Mouse (Mus musculus) CH12.LX (cell line): Measurements from ENCODE around the gene Mpp5. TPM values are rescaled to one million over a fixed set of nuclear protein-coding genes. Genes with fewer than 3 reads are reported as not detected.
A peak's percentile ranks its signal among the peaks of the same experiment; 100 is the strongest.

Experiments used
- DNase-seq: peaks from one replicate; pipeline ENCODE4 v3.0.0-alpha.2; 2013; ENCODE audit errors: extremely low read depth
- H3K27ac ChIP-seq: 2 replicates; pipeline ENCODE4 v1.5.1; 2012; ENCODE audit warnings: low read depth, mild to moderate bottlenecking, control low read depth, moderate library complexity; ENCODE audit not compliant: insufficient read depth
- H3K27me3 ChIP-seq: replicated peaks from 2 replicates; pipeline ENCODE3; 2012; ENCODE audit warnings: inconsistent platforms
- H3K36me3 ChIP-seq, 2 experiments: replicated peaks in 1 of 2; 2 replicates each; pipeline versions ENCODE3 to v1.6.1; 2012; ENCODE audit warnings: inconsistent platforms in 1 of 2, low read length in 1 of 2, mild to moderate bottlenecking in 1 of 2, mixed read lengths in 1 of 2, moderate library complexity in 1 of 2; ENCODE audit not compliant: control insufficient read depth in 1 of 2, insufficient read depth in 1 of 2
- H3K4me1 ChIP-seq, 2 experiments: 2 replicates each; pipeline ENCODE4 v1.6.1; 2012; ENCODE audit warnings: inconsistent platforms in 1 of 2, moderate library complexity in 1 of 2; ENCODE audit not compliant: insufficient read depth in 2 of 2, control insufficient read depth in 1 of 2
- H3K4me2 ChIP-seq: 2 replicates; pipeline ENCODE4 v1.6.1; 2012; ENCODE audit warnings: low read depth, mild to moderate bottlenecking, control low read depth; ENCODE audit not compliant: poor library complexity, insufficient read depth, severe bottlenecking
- H3K4me3 ChIP-seq, 3 experiments: fragments of 150-350 bp in 1 of 3; sonication (generic) in 1 of 3; replicated peaks in 1 of 3; 2 replicates each; pipeline versions ENCODE3 to v1.5.1; 2011 to 2012; ENCODE audit warnings: low read depth in 2 of 3, low read length in 2 of 3, mild to moderate bottlenecking in 2 of 3, moderate library complexity in 2 of 3, control low read depth in 1 of 3, improper control_type of control experiment in 1 of 3, inconsistent platforms in 1 of 3, mixed read lengths in 1 of 3; ENCODE audit not compliant: poor library complexity in 1 of 3
- H3K79me2 ChIP-seq: replicated peaks from 2 replicates; pipeline ENCODE4 v1.6.1; 2012; ENCODE audit warnings: mild to moderate bottlenecking, moderate library complexity; ENCODE audit not compliant: control insufficient read depth, poor library complexity, insufficient read depth, severe bottlenecking; ENCODE audit errors: extremely low read depth
- H3K9ac ChIP-seq: 2 replicates; pipeline ENCODE4 v1.6.1; 2012; ENCODE audit warnings: low read depth, mild to moderate bottlenecking, control low read depth, moderate library complexity; ENCODE audit not compliant: insufficient read depth
- H3K9me3 ChIP-seq: replicated peaks from 2 replicates; pipeline ENCODE3; 2012; ENCODE audit warnings: low read length, inconsistent platforms, mixed read lengths
- BHLHE40 ChIP-seq: IDR thresholded peaks from 2 replicates; pipeline ENCODE4 v1.6.1; 2011; ENCODE audit warnings: mild to moderate bottlenecking, low read depth, low read length, improper control_type of control experiment
- CHD1 ChIP-seq: IDR thresholded peaks from 2 replicates; pipeline ENCODE4 v1.6.1; 2012; ENCODE audit warnings: low read depth, low read length, improper control_type of control experiment, inconsistent platforms
- CHD2 ChIP-seq: IDR thresholded peaks from 2 replicates; pipeline ENCODE4 v1.6.1; 2011; ENCODE audit warnings: low read length, improper control_type of control experiment
- CTCF ChIP-seq, 2 experiments: IDR thresholded peaks in 1 of 2; conservative IDR thresholded peaks in 1 of 2; 2 replicates each; pipeline ENCODE4 v1.5.1; 2011 to 2012; ENCODE audit warnings: low read depth in 2 of 2, low read length in 2 of 2, improper control_type of control experiment in 1 of 2, inconsistent platforms in 1 of 2, mild to moderate bottlenecking in 1 of 2, moderate library complexity in 1 of 2
- E2F4 ChIP-seq: IDR thresholded peaks from 2 replicates; pipeline ENCODE4 v1.6.1; 2011; ENCODE audit warnings: low read depth, low read length, improper control_type of control experiment; ENCODE audit not compliant: insufficient replicate concordance
- ELF1 ChIP-seq: IDR thresholded peaks from 2 replicates; pipeline ENCODE4 v1.6.1; 2014; ENCODE audit warnings: low read depth, mild to moderate bottlenecking, inconsistent platforms, low read length, improper control_type of control experiment
- EP300 ChIP-seq: IDR thresholded peaks from 2 replicates; pipeline ENCODE4 v1.6.1; 2011; ENCODE audit warnings: low read length, improper control_type of control experiment
- ETS1 ChIP-seq: conservative IDR thresholded peaks from 2 replicates; pipeline ENCODE4 v1.6.1; 2012; ENCODE audit warnings: low read depth, mild to moderate bottlenecking, inconsistent platforms, low read length, improper control_type of control experiment, moderate library complexity
- GABPA ChIP-seq: IDR thresholded peaks from 2 replicates; pipeline ENCODE4 v1.6.1; 2012; ENCODE audit warnings: low read depth, low read length, improper control_type of control experiment, inconsistent platforms; ENCODE audit not compliant: insufficient replicate concordance
- HCFC1 ChIP-seq: IDR thresholded peaks from 2 replicates; pipeline ENCODE4 v1.6.1; 2012; ENCODE audit warnings: low read depth, mild to moderate bottlenecking, inconsistent platforms, low read length, improper control_type of control experiment
- IRF4 ChIP-seq: IDR thresholded peaks from 2 replicates; pipeline ENCODE4 v1.6.1; 2014; ENCODE audit warnings: low read depth, mild to moderate bottlenecking, inconsistent platforms, low read length, improper control_type of control experiment
- JUN ChIP-seq: IDR thresholded peaks from 2 replicates; pipeline ENCODE4 v1.6.1; 2011; ENCODE audit warnings: low read depth, mild to moderate bottlenecking, low read length, improper control_type of control experiment, moderate library complexity; ENCODE audit not compliant: insufficient read depth
- JUND ChIP-seq: conservative IDR thresholded peaks from 2 replicates; pipeline ENCODE4 v1.6.1; 2011; ENCODE audit warnings: low read depth, low read length, improper control_type of control experiment
- KAT2A ChIP-seq: IDR thresholded peaks from 2 replicates; pipeline ENCODE4 v1.6.1; 2012; ENCODE audit warnings: low read length, improper control_type of control experiment, inconsistent platforms; ENCODE audit not compliant: insufficient replicate concordance
- MAFK ChIP-seq: IDR thresholded peaks from 2 replicates; pipeline ENCODE4 v1.6.1; 2011; ENCODE audit warnings: low read length, improper control_type of control experiment; ENCODE audit not compliant: insufficient replicate concordance
- MAX ChIP-seq: IDR thresholded peaks from 2 replicates; pipeline ENCODE4 v1.6.1; 2011; ENCODE audit warnings: low read length, improper control_type of control experiment
- MAZ ChIP-seq: IDR thresholded peaks from 2 replicates; pipeline ENCODE4 v1.6.1; 2012; ENCODE audit warnings: low read depth, mild to moderate bottlenecking, inconsistent platforms, low read length, improper control_type of control experiment, moderate library complexity
- MEF2A ChIP-seq: IDR thresholded peaks from 2 replicates; pipeline ENCODE4 v1.6.1; 2014; ENCODE audit warnings: low read depth, mild to moderate bottlenecking, inconsistent platforms, low read length, improper control_type of control experiment, borderline replicate concordance
- MXI1 ChIP-seq: IDR thresholded peaks from 2 replicates; pipeline ENCODE4 v1.6.1; 2011; ENCODE audit warnings: mild to moderate bottlenecking, low read depth, low read length, improper control_type of control experiment
- MYC ChIP-seq: IDR thresholded peaks from 2 replicates; pipeline ENCODE4 v1.6.1; 2011; ENCODE audit warnings: low read depth, mild to moderate bottlenecking, improper control_type of control experiment, low read length
- NELFE ChIP-seq: IDR thresholded peaks from 2 replicates; pipeline ENCODE4 v1.6.1; 2011; ENCODE audit warnings: low read depth, low read length, improper control_type of control experiment
- NRF1 ChIP-seq: IDR thresholded peaks from 2 replicates; pipeline ENCODE4 v1.6.1; 2014; ENCODE audit warnings: low read depth, mild to moderate bottlenecking, inconsistent platforms, low read length, improper control_type of control experiment, moderate library complexity
- PAX5 ChIP-seq: IDR thresholded peaks from 2 replicates; pipeline ENCODE4 v1.6.1; 2012; ENCODE audit warnings: low read length, inconsistent platforms, mixed read lengths
- POLR2A ChIP-seq: IDR thresholded peaks from 2 replicates; pipeline ENCODE4 v1.6.1; 2011; ENCODE audit warnings: low read depth, mild to moderate bottlenecking, improper control_type of control experiment, low read length
- POLR2AphosphoS2 ChIP-seq: IDR thresholded peaks from 2 replicates; pipeline ENCODE4 v1.6.1; 2011; ENCODE audit warnings: low read depth, low read length, improper control_type of control experiment
- RAD21 ChIP-seq: IDR thresholded peaks from 2 replicates; pipeline ENCODE4 v1.6.1; 2011; ENCODE audit warnings: low read depth, mild to moderate bottlenecking, low read length, improper control_type of control experiment, moderate library complexity
- RCOR1 ChIP-seq: conservative IDR thresholded peaks from 2 replicates; pipeline ENCODE4 v1.6.1; 2012; ENCODE audit warnings: low read depth, mild to moderate bottlenecking, inconsistent platforms, low read length, improper control_type of control experiment
- SIN3A ChIP-seq: IDR thresholded peaks from 2 replicates; pipeline ENCODE4 v1.6.1; 2012; ENCODE audit warnings: low read length, improper control_type of control experiment, inconsistent platforms
- SMC3 ChIP-seq: IDR thresholded peaks from 2 replicates; pipeline ENCODE4 v1.6.1; 2011; ENCODE audit warnings: low read depth, low read length, improper control_type of control experiment
- TBP ChIP-seq: conservative IDR thresholded peaks from 2 replicates; pipeline ENCODE4 v1.6.1; 2011; ENCODE audit warnings: low read depth, low read length, improper control_type of control experiment
- TCF12 ChIP-seq: IDR thresholded peaks from 2 replicates; pipeline ENCODE4 v1.6.1; 2014; ENCODE audit warnings: low read depth, mild to moderate bottlenecking, inconsistent platforms, low read length, improper control_type of control experiment
- UBTF ChIP-seq: IDR thresholded peaks from 2 replicates; pipeline ENCODE4 v1.6.1; 2012; ENCODE audit warnings: low read depth, mild to moderate bottlenecking, inconsistent platforms, low read length, improper control_type of control experiment, moderate library complexity
- USF1 ChIP-seq: IDR thresholded peaks from 2 replicates; pipeline ENCODE4 v1.6.1; 2014; ENCODE audit warnings: low read depth, mild to moderate bottlenecking, inconsistent platforms, low read length, improper control_type of control experiment
- USF2 ChIP-seq: conservative IDR thresholded peaks from 2 replicates; pipeline ENCODE4 v1.6.1; 2011; ENCODE audit warnings: low read depth, low read length, improper control_type of control experiment
- ZC3H11A ChIP-seq: IDR thresholded peaks from 2 replicates; pipeline ENCODE4 v1.6.1; 2012; ENCODE audit warnings: low read depth, mild to moderate bottlenecking, inconsistent platforms, low read length, improper control_type of control experiment
- ZKSCAN1 ChIP-seq: IDR thresholded peaks from 2 replicates; pipeline ENCODE4 v1.6.1; 2012; ENCODE audit warnings: low read depth, inconsistent platforms, low read length, improper control_type of control experiment, borderline replicate concordance
- ZMIZ1 ChIP-seq: IDR thresholded peaks from 2 replicates; pipeline ENCODE4 v1.6.1; 2012; ENCODE audit warnings: low read depth, mild to moderate bottlenecking, inconsistent platforms, low read length, improper control_type of control experiment
- ZNF384 ChIP-seq: IDR thresholded peaks from 2 replicates; pipeline ENCODE4 v1.6.1; 2012; ENCODE audit warnings: low read depth, low read length, improper control_type of control experiment, inconsistent platforms
- dilution Hi-C: fragments of 300-500 bp; cut with MboI; formaldehyde crosslinking; loops from 2 replicates; pipeline ENCODE4 v1.14.3; 2020; ENCODE audit warnings: low sequenced_read_pairs; ENCODE audit not compliant: extremely low pct_unique_long_range_greater_than_20kb, extremely low pct_ligation_motif_present
- in situ Hi-C: fragments of 300-500 bp; cut with MboI; formaldehyde crosslinking; loops from 3 replicates; pipeline ENCODE4 v1.14.3; 2019; ENCODE audit warnings: low sequenced_read_pairs, low pct_ligation_motif_present, low pct_unique_long_range_greater_than_20kb, mixed read lengths
- polyA plus RNA-seq: library from polyadenylated mRNA; unstranded; fragments of >175 nt; gene quantifications from 2 replicates; pipeline ENCODE4 v1.2.1, GENCODE M21; 2012; ENCODE audit warnings: low read depth; ENCODE audit not compliant: insufficient read length
- total RNA-seq, 2 experiments: library from RNA; depleted of rRNA; stranded (reverse); fragments of 300-350 nt in 1 of 2; fragments of >200 nt in 1 of 2; gene quantifications; 2 replicates each; pipeline ENCODE4 v1.2.3; 2012 to 2014

Gene Mpp5
- total and polyA plus RNA-seq, 3 experiments = 9.9 to 14.2 (median 13.6) TPM

DNA sequence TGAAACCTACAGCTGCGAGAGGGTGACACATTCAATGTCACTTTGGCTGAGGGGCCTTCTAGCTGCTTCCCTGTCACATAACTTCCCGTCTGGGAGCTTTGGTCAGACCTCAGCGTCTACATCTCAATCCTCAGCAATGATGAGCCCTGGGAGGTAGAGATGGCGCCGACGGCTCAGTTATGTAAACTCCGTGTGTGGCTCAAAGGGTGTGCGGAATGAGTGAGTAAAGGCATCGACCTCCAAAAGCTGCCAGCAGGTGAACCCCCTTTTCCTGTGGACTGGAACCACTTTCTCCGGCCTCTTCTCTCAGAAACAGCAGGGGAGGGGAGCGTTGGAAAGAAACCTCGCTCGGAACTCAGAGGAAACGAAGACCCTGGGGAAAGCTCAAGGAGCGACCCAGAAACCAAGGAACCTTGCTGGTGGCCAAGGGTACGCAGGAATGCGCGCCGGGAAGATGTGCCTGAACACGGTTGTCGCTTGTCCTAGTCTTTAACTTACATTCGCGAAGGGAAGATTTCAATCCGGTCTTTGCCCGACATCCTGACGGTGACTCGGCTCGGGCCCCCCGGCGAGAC lies 112.3 kb downstream of the Mpp5 start:
- Histone ChIP-seq H3K9me3 (no peaks in the 10 kb centered on the region), H3K9ac (peak overlapping the region; percentile 85), H3K4me3 (peak overlapping the region; percentile 74 to 85 (median 82)), H3K79me2 (peaks cover 49% of the 10 kb centered on the region), H3K4me1 (peaks cover 7 to 44% of the 10 kb centered on the region in 2 experiments; a peak in 3 of 4 replicates), H3K36me3 (peaks cover 4 to 32% of the 10 kb centered on the region in 2 experiments), H3K27me3 (no peaks in the 10 kb centered on the region)
- dilution Hi-C loops = no loop called here
- DNase-seq = peak; percentile 41
- TF ChIP-seq IRF4 (no peak), TCF12 (no peak), ETS1 (no peak), JUN (no peak), SIN3A (no peak), JUND (no peak), RCOR1 (no peak), CHD2 (no peak), MAX (peak; percentile 12; the same call in 1 of the 2 replicates), POLR2AphosphoS2 (no peak), MEF2A (no peak), UBTF (no peak), PAX5 (no peak), MYC (no peak), CTCF (conservative IDR thresholded peaks at IDR 0.05 in 1 of 2, IDR thresholded peaks at IDR 0.05 in 1 of 2; ENCODE audit: low read depth in 2 of 2, low read length in 2 of 2) (no peak), NELFE (0 out of 2 replicates have a peak, but pooled peaks have one; percentile 45), HCFC1 (no peak), USF2 (no peak), ELF1 (no peak), RAD21 (no peak), MAFK (no peak), ZNF384 (no peak), ZMIZ1 (0 out of 2 replicates have a peak, but pooled peaks have one; percentile 40), MAZ (no peak; the same call in 1 of the 2 replicates), ZC3H11A (no peak), KAT2A (no peak), MXI1 (0 out of 2 replicates have a peak, but pooled peaks have one; percentile 28), ZKSCAN1 (no peak), CHD1 (no peak), BHLHE40 (no peak), E2F4 (no peak), EP300 (no peak), NRF1 (no peak), TBP (no peak), USF1 (no peak), POLR2A (peak; percentile 44), GABPA (no peak), SMC3 (no peak)
- TF ChIP-seq, all 38 proteins: peak for 5
- in situ Hi-C loops = loop anchor here (25.0 kb wide), 1 partner anchor 649 kb away; no protein-coding TSS in a partner anchor
- Histone ChIP-seq H3K27ac (no peak overlapping the region), H3K4me2 (peak overlapping the region; percentile 74)
